Mouse (Mus musculus) heart, embryonic 14.5 days (tissue): ENCODE measurements around the gene Fgf8. TPM values are rescaled to one million over a fixed set of nuclear protein-coding genes. Genes with fewer than 3 reads are reported as not detected.

Experiments
- ATAC-seq: fragments of 200-750 bp; cut with Nextera tagmentation; 2 replicates; pipeline ENCODE4 v1.8.0; 2017; ENCODE audit warnings: low read depth, moderate TSS enrichment; ENCODE audit not compliant: insufficient number of reproducible peaks, insufficient read depth, low FRiP score
- H3K27ac ChIP-seq, 2 experiments: fragments of 200-500 bp in 1 of 2; fragments of 300-500 bp in 1 of 2; sonication (generic) in 1 of 2; replicated peaks in 1 of 2; 2 replicates each; pipeline ENCODE4 v1.5.1; 2012 to 2014; ENCODE audit warnings: low read depth in 2 of 2, low read length in 2 of 2, control low read depth in 1 of 2, mild to moderate bottlenecking in 1 of 2, mixed read lengths in 1 of 2; ENCODE audit not compliant: control insufficient read depth in 1 of 2, insufficient read depth in 1 of 2
- H3K27me3 ChIP-seq: fragments of 300-500 bp; sonication (generic); 2 replicates; pipeline ENCODE4 v1.6.1; 2014; ENCODE audit warnings: mild to moderate bottlenecking, low read length, control low read depth; ENCODE audit not compliant: control insufficient read depth, insufficient read depth
- H3K36me3 ChIP-seq: fragments of 300-500 bp; sonication (generic); 2 replicates; pipeline ENCODE4 v1.6.1; 2014; ENCODE audit warnings: mild to moderate bottlenecking, control low read depth, low read length, mixed read lengths; ENCODE audit not compliant: control insufficient read depth, insufficient read depth
- H3K4me1 ChIP-seq, 2 experiments: fragments of 200-500 bp in 1 of 2; fragments of 300-500 bp in 1 of 2; sonication (generic) in 1 of 2; 2 replicates each; pipeline ENCODE4 v1.6.1; 2012 to 2014; ENCODE audit warnings: low read length in 2 of 2, control low read depth in 1 of 2, mixed read lengths in 1 of 2; ENCODE audit not compliant: control insufficient read depth in 2 of 2, insufficient read depth in 2 of 2
- H3K4me2 ChIP-seq: fragments of 300-500 bp; sonication (generic); 2 replicates; pipeline ENCODE4 v1.6.1; 2014; ENCODE audit warnings: mild to moderate bottlenecking, low read length
- H3K4me3 ChIP-seq, 2 experiments: fragments of 200-500 bp in 1 of 2; fragments of 300-500 bp in 1 of 2; sonication (generic) in 1 of 2; 2 replicates each; pipeline ENCODE4 v1.5.1; 2012 to 2014; ENCODE audit warnings: low read length in 2 of 2, mild to moderate bottlenecking in 2 of 2, control low read depth in 1 of 2, low read depth in 1 of 2, moderate library complexity in 1 of 2; ENCODE audit not compliant: control insufficient read depth in 1 of 2, insufficient read depth in 1 of 2
- H3K9ac ChIP-seq: fragments of 300-500 bp; sonication (generic); 2 replicates; pipeline ENCODE4 v1.6.1; 2014; ENCODE audit warnings: mild to moderate bottlenecking, low read length
- H3K9me3 ChIP-seq: fragments of 300-500 bp; sonication (generic); 2 replicates; pipeline ENCODE4 v1.6.1; 2016; ENCODE audit warnings: low read length, control low read depth; ENCODE audit not compliant: control insufficient read depth
- WGBS: fragments of 180-500 bp; shearing (Covaris S2); extraction: QIAGEN DNeasy Blood & Tissue Kit; methylation state at CpG from one replicate; pipeline ENCODE4 v1.1.7; 2014; 5-methylcytosine and 5-hydroxymethylcytosine counted together
- polyA plus RNA-seq: library from polyadenylated mRNA; unstranded; fragments of >200 nt; fragmentation: Nextera tagmentation; extraction: Ambion mirVana; gene quantifications from 2 replicates; pipeline ENCODE4 v1.2.1, GENCODE M21; 2014

The Fgf8 gene
- polyA plus RNA-seq, 1 experiment from 2014 or later: 0.46 TPM

DNA sequence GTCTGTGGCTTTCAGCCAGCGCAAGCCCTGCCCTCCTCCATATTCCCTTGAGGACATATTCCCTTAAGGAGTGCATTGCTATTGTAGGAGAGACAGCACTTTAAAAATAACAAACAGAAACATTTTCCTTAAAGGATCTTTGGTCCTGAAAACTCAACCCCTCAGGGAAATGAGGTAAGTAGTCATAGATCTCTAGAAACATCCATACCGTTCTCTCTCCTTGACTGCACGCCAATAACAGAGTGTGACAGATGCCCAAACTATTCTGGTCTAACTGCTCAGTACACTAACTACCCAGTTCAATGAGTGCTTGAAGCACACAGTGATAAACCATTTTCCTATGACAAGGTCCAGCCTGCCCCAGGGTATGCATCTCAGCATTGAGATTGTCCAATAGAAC, 24.4 kb downstream of the Fgf8 start:
- peak overlapping the region in 1 of 2 experiments; percentile 27; a peak in 1 of 4 replicates for H3K4me3 ChIP-seq

DNA sequence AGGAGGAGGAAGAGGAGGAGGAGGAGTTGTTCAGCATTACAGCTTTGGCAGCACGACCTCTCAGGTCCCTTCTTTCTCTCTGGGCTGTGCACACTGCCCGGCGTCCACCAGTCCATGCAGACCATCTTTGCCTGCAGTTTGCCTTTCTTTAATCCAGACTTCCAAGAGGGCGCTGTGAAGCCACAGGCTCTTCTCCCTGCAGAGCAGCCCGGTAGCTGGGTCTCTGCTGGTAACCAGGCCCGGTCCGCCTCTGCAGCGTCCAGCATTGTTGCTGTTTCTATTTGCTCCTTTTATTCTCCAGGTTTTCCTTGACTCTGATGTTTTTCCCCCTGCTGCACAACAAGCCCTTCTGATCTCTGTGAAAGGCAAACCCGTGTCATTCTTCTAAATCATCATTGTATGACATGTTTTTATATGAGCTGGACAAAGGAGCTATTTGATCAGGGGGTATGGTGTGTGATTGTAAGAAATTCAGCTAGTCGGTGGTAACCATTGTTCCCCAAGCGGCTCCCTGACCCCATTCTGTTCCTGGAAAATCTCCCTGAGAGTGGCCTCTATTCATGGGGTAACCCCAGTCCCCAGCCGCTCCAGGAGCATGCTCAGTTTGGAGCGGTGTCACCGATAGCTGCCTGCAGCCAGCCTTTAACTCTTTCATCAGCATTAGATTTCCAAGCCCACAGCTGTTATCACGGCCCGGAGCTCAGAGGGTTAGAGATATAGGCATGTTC, 25.1 kb downstream of the Fgf8 start:
- H3K27ac ChIP-seq: peak overlapping the region in 1 of 2 experiments; percentile 34; a peak in 1 of 4 replicates
- H3K36me3 ChIP-seq: no peaks in the 10 kb centered on the region
- H3K9ac ChIP-seq: peak overlapping the region; percentile 36
- 7% methylated on average over 16 of the region's 16 CpGs for WGBS
- peak; percentile 55; the same call in 1 of the 2 replicates for ATAC-seq
- peak overlapping the region; percentile 64 for H3K4me2 ChIP-seq
- peaks cover 3 to 13% of the 10 kb centered on the region in 2 experiments for H3K4me1 ChIP-seq
- no peaks in the 10 kb centered on the region for H3K27me3 ChIP-seq
- H3K9me3 ChIP-seq: no peaks in the 10 kb centered on the region
- H3K4me3 ChIP-seq: peak overlapping the region; percentile 19 to 27; a peak in 3 of 4 replicates

More for the DNA sequence above, 24.4 kb downstream of the Fgf8 start:
- H3K27ac ChIP-seq: no peak overlapping the region
- peak overlapping the region; percentile 36 for H3K9ac ChIP-seq
- H3K27me3 ChIP-seq: no peaks in the 10 kb centered on the region
- no peaks in the 10 kb centered on the region for H3K36me3 ChIP-seq
- peak overlapping the region; percentile 64 for H3K4me2 ChIP-seq
- ATAC-seq: no peak
- no peaks in the 10 kb centered on the region for H3K9me3 ChIP-seq
- WGBS: 40% methylated on average over 3 of the region's 3 CpGs
- peaks cover 3 to 13% of the 10 kb centered on the region in 2 experiments for H3K4me1 ChIP-seq

DNA sequence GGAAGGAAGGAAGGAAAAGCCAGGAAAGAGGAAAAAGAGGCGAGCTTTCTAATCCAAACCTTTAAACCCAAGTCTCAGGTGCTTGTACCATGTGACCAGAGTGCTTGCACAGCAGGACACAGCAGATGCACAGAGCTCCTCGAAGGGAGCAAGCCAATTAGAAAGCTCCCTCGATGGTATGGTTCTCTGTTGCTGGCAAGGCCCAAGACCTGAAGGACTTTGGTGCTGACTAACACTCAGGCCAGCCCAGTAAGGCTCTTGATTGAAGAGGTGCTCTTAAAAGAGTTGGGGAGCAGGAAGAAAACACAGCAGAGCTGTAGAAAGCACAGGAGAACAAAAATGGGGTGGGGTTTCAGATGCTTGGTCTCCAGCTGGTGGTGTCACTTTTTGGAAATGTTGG, 34.0 kb downstream of the Fgf8 start:
- Histone ChIP-seq H3K27ac (no peak overlapping the region), H3K27me3 (no peaks in the 10 kb centered on the region), H3K4me3 (no peak overlapping the region), H3K9me3 (no peaks in the 10 kb centered on the region), H3K9ac (no peak overlapping the region), H3K36me3 (no peaks in the 10 kb centered on the region), H3K4me1 (peaks cover 0 to 5% of the 10 kb centered on the region in 2 experiments; a peak in 1 of 4 replicates), H3K4me2 (no peak overlapping the region)
- ATAC-seq: no peak
- 62% methylated on average over 3 of the region's 3 CpGs for WGBS

DNA sequence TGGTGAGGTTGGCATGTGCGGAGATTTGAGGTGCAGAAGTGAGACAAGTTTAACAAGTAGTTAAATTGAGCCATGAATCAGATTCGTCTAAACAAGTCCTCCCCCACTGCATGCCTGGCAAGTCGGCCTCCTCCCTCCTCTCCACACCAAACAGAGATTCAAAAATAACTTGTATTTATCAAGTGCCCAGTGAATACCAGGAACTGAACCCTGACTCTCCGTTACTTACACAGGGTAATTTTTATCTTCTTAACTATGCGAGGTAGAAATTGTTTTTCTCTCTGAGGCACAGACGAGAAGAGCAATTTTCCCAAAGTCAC, 46.5 kb downstream of the Fgf8 start:
- peak overlapping the region; percentile 47 for H3K4me2 ChIP-seq
- H3K36me3 ChIP-seq: no peaks in the 10 kb centered on the region
- H3K4me3 ChIP-seq: 0 out of 4 replicates have a peak overlapping the region, but pooled peaks of 1 of the 2 experiments have one; percentile 12
- H3K9me3 ChIP-seq: no peaks in the 10 kb centered on the region
- peaks cover 8 to 15% of the 10 kb centered on the region in 2 experiments for H3K4me1 ChIP-seq
- H3K27me3 ChIP-seq: no peaks in the 10 kb centered on the region
- H3K27ac ChIP-seq: peak overlapping the region; percentile 61 to 66
- WGBS: 10% methylated on average over 6 of the region's 6 CpGs
- no peak for ATAC-seq
- no peak overlapping the region for H3K9ac ChIP-seq

DNA sequence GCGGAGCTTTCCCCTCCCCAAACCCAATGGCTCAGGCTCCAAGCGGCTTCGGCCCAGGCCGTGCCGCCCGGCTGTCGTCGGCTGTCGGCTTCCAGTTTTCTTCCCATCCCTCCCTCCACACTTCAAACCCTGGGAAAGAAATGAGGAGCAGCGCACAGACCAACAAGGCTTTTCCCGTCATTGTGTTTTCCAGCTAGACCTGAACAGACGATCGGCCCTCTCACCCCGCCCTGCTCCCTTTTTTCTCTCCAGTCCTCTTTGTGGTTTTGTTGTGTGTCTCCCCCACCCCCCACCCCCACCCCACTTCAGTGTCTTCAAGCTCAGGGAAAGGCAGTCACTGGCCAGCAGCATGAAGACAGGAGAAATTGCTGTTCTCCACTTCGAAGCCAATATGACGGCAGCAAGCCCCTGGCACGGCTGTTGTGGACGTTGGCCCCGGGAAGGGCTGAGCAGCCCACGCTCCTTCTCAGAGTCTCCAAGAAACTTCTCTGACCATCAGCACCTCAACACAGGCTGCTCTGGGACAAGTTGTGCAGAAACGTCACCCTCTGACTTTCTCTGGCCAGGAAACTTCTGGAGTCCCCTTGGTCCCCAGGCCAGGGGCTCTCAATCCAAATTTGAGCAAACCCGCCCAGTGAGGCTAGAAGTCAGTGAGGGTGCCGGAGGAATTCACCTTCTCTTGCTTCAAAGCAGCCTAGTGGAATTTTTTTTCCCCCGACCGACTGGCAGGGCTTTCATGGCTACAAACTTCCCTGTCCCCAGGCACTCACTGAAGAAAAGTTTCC, 47.0 kb downstream of the Fgf8 start:
- no peak for ATAC-seq
- H3K9ac ChIP-seq: peak overlapping the region; percentile 8; the same call in 1 of the 2 replicates
- H3K4me2 ChIP-seq: peak overlapping the region; percentile 47
- H3K27me3 ChIP-seq: no peaks in the 10 kb centered on the region
- H3K4me1 ChIP-seq: peaks cover 8 to 15% of the 10 kb centered on the region in 2 experiments
- no peaks in the 10 kb centered on the region for H3K9me3 ChIP-seq
- WGBS: 31% methylated on average over 25 of the region's 25 CpGs
- peak overlapping the region; percentile 61 to 62 for H3K27ac ChIP-seq
- no peaks in the 10 kb centered on the region for H3K36me3 ChIP-seq
- 0 out of 4 replicates have a peak overlapping the region, but pooled peaks of 1 of the 2 experiments have one; percentile 12 for H3K4me3 ChIP-seq

DNA sequence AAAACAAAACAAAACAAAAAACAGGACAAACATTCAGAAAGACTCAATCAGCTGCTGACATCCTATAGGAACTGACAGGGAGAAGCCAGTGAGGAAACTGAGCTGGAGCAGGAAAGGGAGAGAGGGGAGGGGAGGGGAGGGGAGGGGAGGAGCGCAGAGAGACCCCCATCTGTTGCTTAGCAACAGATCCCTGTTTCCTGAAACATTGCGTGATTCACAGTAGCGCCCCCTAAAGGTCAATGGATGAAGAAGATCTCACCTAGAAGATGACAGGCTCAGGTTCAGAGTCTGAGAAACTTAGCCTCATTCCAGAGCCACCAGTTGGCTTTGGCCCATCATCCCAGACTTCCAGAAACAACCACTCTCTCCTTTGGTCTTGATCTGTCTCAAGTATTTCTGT, 48.7 kb downstream of the Fgf8 start:
- Histone ChIP-seq H3K4me1 (peaks cover 8 to 15% of the 10 kb centered on the region in 2 experiments), H3K36me3 (no peaks in the 10 kb centered on the region), H3K27me3 (no peaks in the 10 kb centered on the region), H3K9ac (no peak overlapping the region), H3K4me2 (no peak overlapping the region), H3K27ac (no peak overlapping the region), H3K4me3 (no peak overlapping the region), H3K9me3 (no peaks in the 10 kb centered on the region)
- no peak for ATAC-seq
- 46% methylated on average over 3 of the region's 3 CpGs for WGBS

DNA sequence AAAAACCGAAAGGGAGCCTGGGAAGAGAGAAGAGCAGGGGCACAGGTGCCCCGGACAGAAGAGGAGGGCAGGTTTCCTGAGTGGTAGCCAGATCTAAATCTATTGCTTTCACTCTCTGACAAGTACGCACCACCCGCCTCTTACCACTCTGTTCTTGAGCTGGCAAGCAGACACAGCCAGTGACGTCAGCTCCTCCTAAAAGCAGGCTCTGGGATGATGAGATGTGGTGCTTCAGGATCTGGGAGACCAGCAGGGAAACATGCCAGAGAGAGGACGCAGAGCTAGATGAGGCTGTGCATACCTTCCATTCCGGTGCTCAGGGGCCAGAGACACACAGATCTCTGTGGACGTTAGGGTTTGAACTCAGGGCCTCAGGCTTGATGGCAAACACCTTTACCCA, 50.5 kb downstream of the Fgf8 start:
- Histone ChIP-seq H3K9ac (no peak overlapping the region), H3K27me3 (no peaks in the 10 kb centered on the region), H3K4me1 (peaks cover 8 to 15% of the 10 kb centered on the region in 2 experiments), H3K27ac (no peak overlapping the region), H3K4me3 (no peak overlapping the region), H3K9me3 (no peaks in the 10 kb centered on the region), H3K36me3 (no peaks in the 10 kb centered on the region), H3K4me2 (no peak overlapping the region)
- ATAC-seq: no peak
- WGBS: 63% methylated on average over 8 of the region's 8 CpGs
